Mouse (Mus musculus) C2C12 (cell line): ENCODE data around the gene 1700001O22Rik. TPM values are rescaled to one million over a fixed set of nuclear protein-coding genes. Genes with fewer than 3 reads are reported as not detected.

Experiments
- H3K27me3 ChIP-seq: one replicate; pipeline ENCODE4 v1.6.1; 2011; ENCODE audit not compliant: control insufficient read depth, insufficient read depth, insufficient read length
- H3K36me3 ChIP-seq: one replicate; pipeline ENCODE4 v1.6.1; 2011; ENCODE audit not compliant: control insufficient read depth, insufficient read depth
- H3K4me3 ChIP-seq: one replicate; pipeline ENCODE4 v1.5.1; 2011; ENCODE audit warnings: mild to moderate bottlenecking, control low read depth; ENCODE audit not compliant: poor library complexity, insufficient read depth, severe bottlenecking
- H3K79me2 ChIP-seq: one replicate; pipeline ENCODE4 v1.6.1; 2011; ENCODE audit not compliant: control insufficient read depth, insufficient read depth
- H3K79me3 ChIP-seq: one replicate; pipeline ENCODE4 v1.6.1; 2011; ENCODE audit warnings: low read depth, control low read depth
- H3ac ChIP-seq: one replicate; pipeline ENCODE3; 2011; ENCODE audit warnings: low read depth; ENCODE audit not compliant: control insufficient read depth, insufficient read length
- CEBPB ChIP-seq: IDR thresholded peaks from one replicate; pipeline ENCODE4 v1.6.1; 2011; ENCODE audit warnings: low read depth, mild to moderate bottlenecking, control low read depth, moderate library complexity
- CTCF ChIP-seq: IDR thresholded peaks from one replicate; pipeline ENCODE4 v1.5.1; 2011; ENCODE audit not compliant: control insufficient read depth, insufficient read depth, insufficient read length
- FOSL1 ChIP-seq: IDR thresholded peaks from one replicate; pipeline ENCODE4 v1.8.0; 2011; ENCODE audit warnings: mild to moderate bottlenecking, low read length; ENCODE audit not compliant: poor library complexity, insufficient read depth, severe bottlenecking
- MAX ChIP-seq: IDR thresholded peaks from one replicate; pipeline ENCODE4 v1.6.1; 2011; ENCODE audit warnings: mild to moderate bottlenecking, control low read depth
- MYOD1 ChIP-seq: IDR thresholded peaks from one replicate; pipeline ENCODE4 v1.6.1; 2011; ENCODE audit warnings: low read depth; ENCODE audit not compliant: control insufficient read depth, insufficient read length
- MYOG ChIP-seq: IDR thresholded peaks from one replicate; pipeline ENCODE4 v1.6.1; 2011; ENCODE audit not compliant: control insufficient read depth, insufficient read length; ENCODE audit errors: extremely low read depth
- USF1 ChIP-seq: IDR thresholded peaks from one replicate; pipeline ENCODE4 v1.6.1; 2011; ENCODE audit warnings: low read depth, mild to moderate bottlenecking, control low read depth, moderate library complexity
- polyA plus RNA-seq: library from polyadenylated mRNA; unstranded; fragments of >200 nt; fragmentation: generic; extraction: Trizol; gene quantifications from one replicate; pipeline ENCODE4 v1.2.1, GENCODE M21; 2012; ENCODE audit warnings: missing spikeins

The 1700001O22Rik gene
- polyA plus RNA-seq, 1 experiment = 0.18 TPM

GRCm38 (mm10) chr2:30754831-30755230 is 48.6 kb downstream of the 1700001O22Rik start:
- no peak for TF ChIP-seq MYOD1
- TF ChIP-seq CTCF = no peak
- no peak for TF ChIP-seq MAX

GRCm38 (mm10) chr2:30753219-30753618 is 50.2 kb downstream of the 1700001O22Rik start:
- Histone ChIP-seq H3ac (no peak overlapping the region), H3K79me3 (no peaks in the 10 kb centered on the region), H3K79me2 (no peaks in the 10 kb centered on the region), H3K27me3 (no peaks in the 10 kb centered on the region), H3K36me3 (no peaks in the 10 kb centered on the region), H3K4me3 (no peak overlapping the region)
- TF ChIP-seq CEBPB (no peak), FOSL1 (no peak), USF1 (no peak), MYOD1 (no peak), MAX (no peak), MYOG (no peak), CTCF (no peak)

More at GRCm38 (mm10) chr2:30754831-30755230, 48.6 kb downstream of the 1700001O22Rik start:
- Histone ChIP-seq H3K27me3 (no peaks in the 10 kb centered on the region), H3K4me3 (no peak overlapping the region), H3ac (no peak overlapping the region), H3K36me3 (no peaks in the 10 kb centered on the region), H3K79me3 (no peaks in the 10 kb centered on the region), H3K79me2 (no peaks in the 10 kb centered on the region)

GRCm38 (mm10) chr2:30752471-30752870 is 51.0 kb downstream of the 1700001O22Rik start:
- Histone ChIP-seq H3ac (no peak overlapping the region), H3K4me3 (no peak overlapping the region), H3K27me3 (no peaks in the 10 kb centered on the region), H3K36me3 (no peaks in the 10 kb centered on the region), H3K79me2 (no peaks in the 10 kb centered on the region), H3K79me3 (no peaks in the 10 kb centered on the region)
- TF ChIP-seq USF1 = no peak
- TF ChIP-seq MYOG = no peak
- TF ChIP-seq FOSL1 = no peak
- no peak for TF ChIP-seq CTCF
- no peak for TF ChIP-seq MYOD1
- no peak for TF ChIP-seq MAX

GRCm38 (mm10) chr2:30750025-30750424 is 53.4 kb downstream of the 1700001O22Rik start:
- no peak for TF ChIP-seq MYOD1
- no peak for TF ChIP-seq FOSL1
- no peak for TF ChIP-seq CTCF
- TF ChIP-seq MYOG = no peak
- TF ChIP-seq USF1 = no peak
- TF ChIP-seq CEBPB = no peak
- TF ChIP-seq MAX = no peak
- Histone ChIP-seq H3K79me3 (no peaks in the 10 kb centered on the region), H3K79me2 (no peaks in the 10 kb centered on the region), H3K36me3 (no peaks in the 10 kb centered on the region), H3K4me3 (no peak overlapping the region), H3ac (no peak overlapping the region), H3K27me3 (no peaks in the 10 kb centered on the region)

GRCm38 (mm10) chr2:30747602-30748162 is 55.8 kb downstream of the 1700001O22Rik start:
- no peaks in the 10 kb centered on the region for H3K36me3 ChIP-seq
- no peaks in the 10 kb centered on the region for H3K79me3 ChIP-seq
- TF ChIP-seq CTCF (no peak), MAX (no peak), MYOD1 (no peak), CEBPB (no peak), FOSL1 (no peak), MYOG (no peak), USF1 (no peak)
- no peaks in the 10 kb centered on the region for H3K27me3 ChIP-seq
- H3K79me2 ChIP-seq = no peaks in the 10 kb centered on the region
- H3K4me3 ChIP-seq = no peak overlapping the region
- no peak overlapping the region for H3ac ChIP-seq

Other genes with a start within 250 kb of the 1700001O22Rik start
- 0.47 TPM for gene Cstad, start 208.6 kb downstream of the 1700001O22Rik start, polyA plus RNA-seq
- 64.7 TPM for gene Ntmt1, start 4.2 kb upstream of the 1700001O22Rik start, polyA plus RNA-seq
- gene Asb6, start 26.7 kb upstream of the 1700001O22Rik start, polyA plus RNA-seq = 69.2 TPM
- 191 TPM for gene Prrx2, start 31.3 kb upstream of the 1700001O22Rik start, polyA plus RNA-seq
- 0.70 TPM for gene Ptges, start 126.2 kb upstream of the 1700001O22Rik start, polyA plus RNA-seq
- 30.5 TPM for gene Tor1b, start 149.3 kb upstream of the 1700001O22Rik start, polyA plus RNA-seq
- 59.2 TPM for gene Tor1a, start 164.3 kb upstream of the 1700001O22Rik start, polyA plus RNA-seq
- 36.9 TPM for gene BC005624, start 178.5 kb upstream of the 1700001O22Rik start, polyA plus RNA-seq
- 26.4 TPM for gene Usp20, start 178.6 kb upstream of the 1700001O22Rik start, polyA plus RNA-seq